Mouse (Mus musculus) v-Abl transformed pro-B cells (cell line): ENCODE results near the gene Pde8a.

ENCODE experiments used
- in situ Hi-C, 2 experiments: fragments of 400-800 bp; cut with MboI; formaldehyde crosslinking; loops; one replicate each; pipeline ENCODE4 v1.15.1; 2025; ENCODE audit not compliant: unreplicated experiment in 2 of 2

The Pde8a gene

DNA sequence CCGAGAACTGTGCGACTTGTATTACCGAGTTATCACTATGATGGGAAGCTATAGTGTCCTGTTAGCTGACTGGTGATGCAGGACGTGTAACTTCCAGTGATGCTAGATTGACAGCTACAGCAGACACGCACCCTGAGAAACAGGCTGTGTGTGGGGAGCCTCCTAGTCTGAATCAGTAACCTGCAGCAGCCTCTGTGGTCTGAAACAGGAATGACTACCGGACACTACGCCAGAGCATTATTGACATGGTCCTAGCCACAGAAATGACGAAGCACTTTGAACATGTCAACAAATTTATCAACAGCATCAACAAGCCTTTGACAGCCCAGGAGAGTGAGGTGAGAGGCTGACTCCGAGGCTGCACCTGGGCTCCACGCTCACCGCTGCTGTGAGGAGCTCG, 112.6 kb downstream of the Pde8a start:
- in situ Hi-C loops, result loop anchor here in 1 of 2 experiments (10.0 kb wide), 1 partner anchor 471 kb away; no protein-coding TSS in a partner anchor

DNA sequence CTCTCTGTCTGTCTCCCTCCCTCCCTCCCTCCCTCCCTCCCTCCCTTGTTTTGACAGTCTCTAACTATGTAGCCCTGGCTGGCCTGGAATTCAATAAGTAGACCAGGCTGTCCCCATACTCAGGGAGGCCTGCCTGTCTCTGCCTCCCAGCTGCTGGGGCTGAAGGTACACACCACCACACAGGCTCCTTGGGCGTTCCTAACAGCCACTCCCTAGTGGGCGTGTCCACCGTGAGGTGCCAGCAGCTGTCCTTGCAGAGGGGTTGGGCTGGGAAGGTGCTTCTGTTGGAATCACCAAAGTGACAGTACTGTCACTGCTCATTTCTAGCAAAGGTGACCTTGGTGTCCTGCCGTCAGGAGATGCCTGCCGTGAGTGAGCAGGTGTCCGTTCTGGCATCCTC, 113.5 kb downstream of the Pde8a start:
- in situ Hi-C loops, result loop anchor here in 1 of 2 experiments (10.0 kb wide), 1 partner anchor 472 kb away; no protein-coding TSS in a partner anchor

- in situ Hi-C loops, result loop anchor here in 1 of 2 experiments (10.0 kb wide), 1 partner anchor 473 kb away; no protein-coding TSS in a partner anchor
Measured at GRCm38 (mm10) chr7:81327661-81328060, 114.3 kb downstream of the Pde8a start.

DNA sequence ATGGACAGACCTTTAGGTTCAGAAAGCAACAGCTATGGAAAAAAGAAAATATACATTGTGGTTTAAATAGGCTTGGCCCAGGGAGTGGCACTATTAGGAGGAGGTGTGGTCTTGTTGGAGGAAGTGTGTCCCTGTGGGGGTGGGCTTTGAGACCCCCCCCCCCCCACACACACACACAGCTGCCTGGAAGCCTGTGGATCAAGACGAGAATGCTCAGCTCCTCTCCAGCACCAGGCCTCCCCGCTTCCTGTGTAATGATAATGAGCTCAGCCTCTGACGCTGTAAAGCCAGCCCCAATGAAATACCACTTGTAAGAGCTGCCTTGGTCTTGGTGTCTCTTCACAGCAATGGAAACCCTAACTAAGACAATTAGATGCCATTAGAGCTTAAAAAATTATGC, 117.4 kb downstream of the Pde8a start:
- in situ Hi-C loops, result no loop called here

- in situ Hi-C loops, result no loop called here
Measured at GRCm38 (mm10) chr7:81331851-81332250, 118.5 kb downstream of the Pde8a start.

GRCm38 (mm10) chr7:81335705-81336431, 122.5 kb downstream of the Pde8a start:
- in situ Hi-C loops, result no loop called here

DNA sequence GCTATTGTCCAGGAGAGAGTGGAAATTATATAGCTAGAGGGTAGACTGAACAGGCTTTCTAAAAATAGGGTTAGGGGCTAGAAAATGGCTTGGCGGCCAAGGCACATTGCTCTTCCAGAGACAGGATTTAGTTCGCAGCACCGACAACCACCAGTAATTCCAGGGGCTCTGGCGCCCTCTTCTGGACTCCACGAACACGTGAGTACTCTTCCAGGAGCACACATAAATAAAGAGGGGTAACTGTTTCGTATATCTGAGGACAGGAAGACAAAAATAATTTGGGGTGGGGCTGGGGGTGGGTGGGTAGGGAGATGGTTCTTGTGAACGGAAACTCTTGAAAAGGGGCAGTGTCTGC, 123.0 kb downstream of the Pde8a start:
- in situ Hi-C loops, result no loop called here

- in situ Hi-C loops, result no loop called here
Measured at GRCm38 (mm10) chr7:81337785-81338521, 124.6 kb downstream of the Pde8a start.

- in situ Hi-C loops, result no loop called here
Measured at GRCm38 (mm10) chr7:81338522-81338873, 125.1 kb downstream of the Pde8a start.

- in situ Hi-C loops, result loop anchor here (5.0 kb wide), 2 partner anchors 177 to 482 kb away; no protein-coding TSS in a partner anchor
Measured at GRCm38 (mm10) chr7:81339783-81340182, 126.4 kb downstream of the Pde8a start.

DNA sequence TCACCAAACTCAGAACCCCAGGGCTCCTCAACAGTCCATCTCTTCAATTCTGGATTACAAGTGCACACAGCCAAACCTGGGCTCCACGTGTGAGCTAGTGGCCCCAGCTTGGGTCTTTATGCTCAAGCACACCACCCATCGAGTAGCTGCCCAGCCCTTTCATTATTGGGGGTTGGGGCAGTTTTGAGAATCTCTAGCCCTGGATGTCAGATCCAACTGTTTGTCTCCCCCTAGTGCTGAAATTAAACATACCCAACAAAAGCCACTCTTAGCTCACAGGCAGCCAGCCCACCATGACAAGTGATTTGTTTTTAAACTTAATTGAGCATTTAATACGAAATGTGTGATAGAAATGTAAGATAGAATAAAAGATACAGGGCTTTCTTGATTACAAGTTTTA, 128.2 kb downstream of the Pde8a start:
- in situ Hi-C loops, result loop anchor here (5.0 kb wide), 2 partner anchors 179 to 484 kb away; no protein-coding TSS in a partner anchor

- in situ Hi-C loops, result loop anchor here (5.0 kb wide), 2 partner anchors 180 to 485 kb away; no protein-coding TSS in a partner anchor
Measured at GRCm38 (mm10) chr7:81342356-81343094, 129.1 kb downstream of the Pde8a start.

DNA sequence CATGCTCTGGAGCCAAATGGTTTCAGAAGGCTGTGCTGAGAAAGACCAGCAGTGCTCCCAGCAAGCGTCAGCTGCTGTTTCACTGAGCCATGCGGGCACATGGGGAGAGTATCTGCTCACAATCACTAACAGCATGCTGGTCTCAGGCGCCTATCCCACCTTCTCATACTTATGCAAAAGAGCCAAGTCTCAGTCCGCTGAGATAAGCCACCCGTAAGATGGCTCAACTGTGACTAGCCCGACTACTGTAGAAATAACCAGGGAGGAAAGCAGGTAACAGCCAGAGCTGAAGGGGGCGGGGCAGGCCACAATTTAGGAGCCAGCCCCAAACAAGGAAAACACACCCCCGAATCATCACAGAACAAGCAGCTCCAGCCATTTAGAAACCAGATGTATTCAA, 129.9 kb downstream of the Pde8a start:
- in situ Hi-C loops, result loop anchor here (5.0 kb wide), 2 partner anchors 181 to 486 kb away; no protein-coding TSS in a partner anchor

- in situ Hi-C loops, result loop anchor here (5.0 kb wide), 2 partner anchors 182 to 487 kb away; no protein-coding TSS in a partner anchor
Measured at GRCm38 (mm10) chr7:81343831-81344230, 130.4 kb downstream of the Pde8a start.

DNA sequence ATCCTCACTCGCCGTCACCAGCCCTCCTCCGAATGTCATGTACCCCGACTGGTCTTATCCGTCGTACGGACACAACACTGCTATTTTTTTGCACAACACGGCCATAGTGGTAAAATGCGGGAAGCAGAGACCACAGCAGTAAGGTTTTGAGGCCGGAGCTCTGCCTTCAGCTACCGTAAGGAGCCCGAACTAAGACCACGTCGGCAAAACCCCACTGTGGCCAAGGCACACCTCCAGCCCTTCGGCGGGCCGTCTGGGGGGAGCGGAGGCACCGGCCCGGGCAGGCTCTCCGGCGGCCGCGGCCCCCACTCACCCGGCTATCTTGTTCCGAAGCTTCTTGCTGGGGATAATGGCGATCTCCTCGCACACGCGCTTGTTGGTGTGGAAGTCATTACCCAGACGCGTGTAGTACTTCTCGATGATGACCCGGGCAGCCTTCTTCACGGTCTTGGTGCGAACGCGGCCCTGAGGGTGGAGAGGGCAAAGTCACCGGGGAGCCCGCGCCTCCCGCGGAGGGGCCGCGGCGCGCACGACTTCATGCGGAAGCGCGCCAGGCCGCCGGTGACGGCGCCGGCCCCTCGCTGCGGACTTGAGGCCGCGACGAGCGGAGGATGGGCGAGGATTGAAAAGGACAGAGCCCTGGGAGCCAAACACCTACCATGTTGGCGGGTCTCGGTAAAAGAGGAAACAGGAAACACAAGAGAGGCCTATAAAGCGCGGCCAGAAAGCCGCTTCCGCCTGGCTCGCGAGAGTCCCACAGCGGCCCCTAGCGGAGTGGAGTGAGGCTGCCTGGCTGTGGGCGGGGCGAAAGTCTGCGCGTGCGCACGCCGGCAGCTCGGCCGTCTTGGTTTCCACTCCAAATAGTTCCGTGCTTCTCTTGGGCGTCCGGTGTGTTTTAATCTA, 131.4 kb downstream of the Pde8a start, which contains the start of gene Rps17:
Rps17 (minus strand) TSS at position 711 of the 903 bp plus-strand sequence.
- in situ Hi-C loops, result loop anchor here (5.0 kb wide), 2 partner anchors 182 to 487 kb away; no protein-coding TSS in a partner anchor

GRCm38 (mm10) chr7:81345447-81346170, 132.2 kb downstream of the Pde8a start:
- in situ Hi-C loops, result no loop called here

- in situ Hi-C loops, result no loop called here
Measured at GRCm38 (mm10) chr7:81348206-81348605, 134.8 kb downstream of the Pde8a start.

DNA sequence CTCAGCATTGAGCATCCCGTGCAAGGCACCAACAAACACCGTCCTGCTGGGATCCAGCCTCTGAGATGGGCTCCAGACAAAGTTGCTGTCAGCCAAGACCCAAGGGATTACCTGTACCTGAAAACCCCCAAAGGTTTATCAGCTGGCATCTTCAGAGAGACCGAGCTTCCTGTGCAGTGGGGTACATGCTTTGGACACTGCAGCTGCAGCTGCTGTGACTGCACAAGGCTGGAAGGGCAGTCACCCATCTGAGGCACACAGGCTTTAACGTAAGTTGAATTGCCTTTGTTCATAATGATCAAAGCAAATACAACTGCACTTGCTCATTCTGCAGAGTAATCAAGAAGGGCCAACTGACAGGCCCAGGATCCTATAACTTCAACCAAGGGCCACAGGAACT, 138.4 kb downstream of the Pde8a start:
- in situ Hi-C loops, result loop anchor here in 1 of 2 experiments (25.0 kb wide), 1 partner anchor 1415 kb away; the partner anchor contains the start of gene Arpin

GRCm38 (mm10) chr7:81355746-81356145, 142.3 kb downstream of the Pde8a start:
- in situ Hi-C loops, result loop anchor here in 1 of 2 experiments (25.0 kb wide), 1 partner anchor 1418 kb away; the partner anchor contains the start of gene Arpin
